Mouse (Mus musculus): Measurements from ENCODE around the gene Cd28. TPM values are rescaled to one million over a fixed set of nuclear protein-coding genes. Genes with fewer than 3 reads are reported as not detected.
A peak's percentile ranks its signal among the peaks of the same experiment; 100 is the strongest.

Cd28 gene
- polyA plus RNA-seq, 1 experiment from 2014 or later, result 0.38 TPM

DNA sequence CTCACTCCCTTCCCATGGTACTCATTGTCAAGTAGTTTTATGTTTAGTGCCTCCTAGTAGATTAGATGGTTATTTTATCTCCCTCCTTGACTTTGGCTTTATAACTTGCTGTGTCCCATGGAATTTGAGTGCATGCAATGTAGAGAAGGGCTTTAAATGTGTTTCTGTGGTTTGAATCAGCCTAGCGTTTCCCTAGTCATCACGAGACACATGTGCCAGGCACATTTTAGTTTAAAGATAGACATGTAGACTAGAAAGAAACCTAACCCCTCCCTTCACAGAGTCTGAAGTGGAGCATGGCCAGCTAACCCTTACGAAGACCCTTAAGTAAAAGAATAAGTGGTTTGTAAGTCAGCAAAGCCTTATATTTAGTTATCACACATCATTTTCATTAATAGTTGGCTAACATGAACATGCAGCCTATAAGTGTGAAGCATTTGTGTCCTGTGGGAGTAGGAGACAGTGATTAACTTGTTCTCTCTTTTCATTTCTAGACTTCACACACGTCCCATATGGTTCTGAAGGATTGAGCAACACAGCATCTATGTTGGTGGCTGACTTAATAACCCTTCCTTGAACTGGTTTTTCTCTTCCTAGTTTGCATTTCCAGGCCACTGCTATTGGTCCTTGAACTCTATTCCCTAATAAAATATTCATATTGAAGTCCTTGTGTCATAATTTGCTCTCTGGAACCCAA is 86.7 kb downstream of the Cd28 start:
- Histone ChIP-seq H3K9ac (ENCODE audit: low read length) (no peak overlapping the region), H3K36me3 (ENCODE audit: control insufficient read depth, insufficient read depth, low read length) (no peaks in the 10 kb centered on the region), H3K4me3 (ENCODE audit: low read length) (no peak overlapping the region), H3K4me2 (ENCODE audit: low read depth, low read length) (no peak overlapping the region), H3K9me3 (ENCODE audit: control insufficient read depth, low read length) (no peaks in the 10 kb centered on the region), H3K27ac (ENCODE audit: low read length) (peak overlapping the region; percentile 36; the same call in 1 of the 2 replicates), H3K4me1 (replicated peaks; ENCODE audit: control insufficient read depth, insufficient read depth, low read length) (no peaks in the 10 kb centered on the region; the same call in 1 of the 2 replicates), H3K27me3 (ENCODE audit: control insufficient read depth, insufficient read depth, low read depth, low read length) (no peaks in the 10 kb centered on the region)
- ATAC-seq (ENCODE audit: low read depth), result peak; percentile 87
- WGBS, result 51% methylated on average over 4 of the region's 4 CpGs

DNA sequence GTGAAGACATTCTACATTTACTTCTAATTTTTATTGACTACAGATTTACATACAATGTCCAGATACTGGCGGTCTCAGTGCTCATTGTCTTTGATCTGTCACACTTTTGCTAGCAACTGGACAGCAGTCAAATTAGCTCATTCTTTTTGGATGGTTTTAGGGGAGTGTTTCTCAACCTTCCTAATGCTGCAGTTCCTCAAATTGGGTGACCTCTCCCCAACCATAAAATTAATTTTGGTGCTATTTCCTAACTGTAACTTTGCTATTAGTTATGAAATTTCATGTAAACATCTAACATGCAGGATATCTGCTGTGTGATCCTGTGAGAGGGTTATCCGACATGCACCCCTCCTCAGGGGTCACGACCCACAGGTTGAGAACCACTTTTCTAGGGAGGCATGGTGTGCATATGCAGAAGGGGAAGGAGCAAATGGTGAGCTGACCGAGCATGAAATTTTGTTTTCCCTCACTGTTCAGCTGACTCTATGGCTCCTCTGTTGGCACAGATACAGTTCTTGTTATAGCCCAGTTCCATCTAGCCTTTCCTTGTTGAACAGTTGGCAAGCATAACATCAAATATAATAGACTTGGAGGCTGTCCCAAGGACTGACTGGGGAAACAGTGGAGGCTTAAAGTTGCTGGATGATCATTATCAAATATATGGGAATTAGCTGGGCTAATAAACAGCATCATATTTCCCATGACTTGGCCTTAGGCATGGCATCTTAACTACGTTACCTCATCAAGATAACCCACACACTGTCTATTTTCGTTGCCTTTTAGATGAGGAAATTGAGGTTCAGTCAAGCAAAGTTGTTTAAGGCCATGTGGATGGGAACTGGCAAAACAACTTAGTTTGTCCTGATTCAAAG is 87.5 kb downstream of the Cd28 start:
- Histone ChIP-seq H3K27ac (ENCODE audit: low read length) (peak overlapping the region; percentile 28; the same call in 1 of the 2 replicates), H3K36me3 (ENCODE audit: control insufficient read depth, insufficient read depth, low read length) (no peaks in the 10 kb centered on the region), H3K9ac (ENCODE audit: low read length) (no peak overlapping the region), H3K27me3 (ENCODE audit: control insufficient read depth, insufficient read depth, low read depth, low read length) (no peaks in the 10 kb centered on the region), H3K4me2 (ENCODE audit: low read depth, low read length) (no peak overlapping the region), H3K9me3 (ENCODE audit: control insufficient read depth, low read length) (no peaks in the 10 kb centered on the region), H3K4me3 (ENCODE audit: low read length) (no peak overlapping the region), H3K4me1 (replicated peaks; ENCODE audit: control insufficient read depth, insufficient read depth, low read length) (no peaks in the 10 kb centered on the region; the same call in none of the 2 replicates)
- 67% methylated on average over 6 of the region's 6 CpGs for WGBS
- peak; percentile 62 for ATAC-seq (ENCODE audit: low read depth)

DNA sequence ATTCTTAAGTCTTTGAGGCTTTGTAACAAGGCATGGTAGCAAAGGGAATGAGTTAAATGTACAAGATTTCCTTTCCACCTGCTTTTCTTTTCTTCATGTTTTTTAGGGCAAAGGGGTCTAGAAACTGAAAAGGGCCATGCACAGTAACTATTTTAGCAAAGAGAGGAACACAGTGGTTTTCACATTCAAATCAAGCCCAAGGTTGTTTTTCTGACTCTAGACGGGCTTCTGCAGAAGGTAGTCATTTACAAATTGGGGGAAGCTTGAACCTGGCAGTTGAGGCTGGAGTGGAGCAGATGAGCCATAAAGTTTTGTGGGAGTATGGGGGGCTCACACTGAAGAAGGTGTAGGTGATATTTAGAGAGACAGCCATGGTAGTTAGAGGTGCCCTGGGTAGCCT is 88.6 kb downstream of the Cd28 start:
- no peak overlapping the region for H3K9ac ChIP-seq (ENCODE audit: low read length)
- no peak overlapping the region for H3K4me2 ChIP-seq (ENCODE audit: low read depth, low read length)
- no peaks in the 10 kb centered on the region for H3K9me3 ChIP-seq (ENCODE audit: control insufficient read depth, low read length)
- H3K4me1 ChIP-seq (replicated peaks; ENCODE audit: control insufficient read depth, insufficient read depth, low read length), result peaks cover 5% of the 10 kb centered on the region
- H3K4me3 ChIP-seq (ENCODE audit: low read length), result no peak overlapping the region
- H3K27ac ChIP-seq (ENCODE audit: low read length), result no peak overlapping the region
- no peaks in the 10 kb centered on the region for H3K36me3 ChIP-seq (ENCODE audit: control insufficient read depth, insufficient read depth, low read length)
- no peak for ATAC-seq (ENCODE audit: low read depth)
- WGBS, result 75% methylated on average over 1 of the region's 1 CpGs
- H3K27me3 ChIP-seq (ENCODE audit: control insufficient read depth, insufficient read depth, low read depth, low read length), result no peaks in the 10 kb centered on the region

DNA sequence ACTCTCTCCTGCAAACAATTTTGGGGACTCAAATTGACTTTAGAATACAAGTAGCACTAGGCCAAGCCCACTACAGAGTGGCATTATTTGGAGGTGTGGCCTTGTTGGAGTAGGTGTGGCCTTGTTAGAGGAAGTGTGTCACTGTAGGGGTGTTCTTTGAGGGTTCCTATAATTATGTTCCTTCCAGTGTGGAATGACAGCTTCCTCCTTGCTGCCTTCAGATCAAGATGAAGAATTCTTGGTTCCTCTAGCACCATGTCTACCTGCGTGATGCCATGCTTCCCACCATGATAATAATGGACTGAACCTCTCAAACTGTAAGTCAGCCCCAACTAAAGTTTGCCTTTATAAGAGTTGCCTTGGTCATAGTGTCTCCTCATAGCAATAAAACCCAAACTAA is 91.1 kb downstream of the Cd28 start:
- no peak overlapping the region for H3K4me2 ChIP-seq (ENCODE audit: low read depth, low read length)
- H3K4me3 ChIP-seq (ENCODE audit: low read length), result no peak overlapping the region
- no peaks in the 10 kb centered on the region for H3K27me3 ChIP-seq (ENCODE audit: control insufficient read depth, insufficient read depth, low read depth, low read length)
- peaks cover 5% of the 10 kb centered on the region for H3K4me1 ChIP-seq (replicated peaks; ENCODE audit: control insufficient read depth, insufficient read depth, low read length)
- no peak overlapping the region for H3K27ac ChIP-seq (ENCODE audit: low read length)
- no peaks in the 10 kb centered on the region for H3K36me3 ChIP-seq (ENCODE audit: control insufficient read depth, insufficient read depth, low read length)
- no peak overlapping the region for H3K9ac ChIP-seq (ENCODE audit: low read length)
- no peaks in the 10 kb centered on the region for H3K9me3 ChIP-seq (ENCODE audit: control insufficient read depth, low read length)
- no peak for ATAC-seq (ENCODE audit: low read depth)
- 92% methylated on average over 1 of the region's 1 CpGs for WGBS

DNA sequence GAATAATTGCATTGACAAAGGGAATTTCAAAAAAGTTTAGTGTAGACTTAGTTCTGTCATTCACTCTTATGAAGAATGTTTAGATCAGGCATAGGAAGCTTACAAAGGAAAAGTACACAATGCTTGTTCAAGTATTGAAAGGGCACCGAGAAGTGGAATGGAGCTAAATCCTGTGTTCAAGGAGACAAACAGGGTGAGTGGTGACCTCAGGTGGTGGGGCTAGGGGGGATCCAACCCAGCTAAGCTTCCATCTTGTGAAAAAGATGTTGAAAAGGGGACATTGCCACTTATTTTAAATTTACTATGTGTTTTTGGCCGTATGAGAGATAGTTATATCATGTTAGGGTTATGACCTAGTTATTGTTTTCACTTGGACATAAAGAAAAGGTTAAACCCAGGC is 91.9 kb downstream of the Cd28 start:
- no peaks in the 10 kb centered on the region for H3K36me3 ChIP-seq (ENCODE audit: control insufficient read depth, insufficient read depth, low read length)
- no peak overlapping the region for H3K9ac ChIP-seq (ENCODE audit: low read length)
- WGBS, result 65% methylated on average over 2 of the region's 2 CpGs
- no peak overlapping the region for H3K4me3 ChIP-seq (ENCODE audit: low read length)
- peaks cover 5% of the 10 kb centered on the region for H3K4me1 ChIP-seq (replicated peaks; ENCODE audit: control insufficient read depth, insufficient read depth, low read length)
- H3K27ac ChIP-seq (ENCODE audit: low read length), result no peak overlapping the region
- no peak overlapping the region for H3K4me2 ChIP-seq (ENCODE audit: low read depth, low read length)
- no peaks in the 10 kb centered on the region for H3K9me3 ChIP-seq (ENCODE audit: control insufficient read depth, low read length)
- no peaks in the 10 kb centered on the region for H3K27me3 ChIP-seq (ENCODE audit: control insufficient read depth, insufficient read depth, low read depth, low read length)
- ATAC-seq (ENCODE audit: low read depth), result no peak

DNA sequence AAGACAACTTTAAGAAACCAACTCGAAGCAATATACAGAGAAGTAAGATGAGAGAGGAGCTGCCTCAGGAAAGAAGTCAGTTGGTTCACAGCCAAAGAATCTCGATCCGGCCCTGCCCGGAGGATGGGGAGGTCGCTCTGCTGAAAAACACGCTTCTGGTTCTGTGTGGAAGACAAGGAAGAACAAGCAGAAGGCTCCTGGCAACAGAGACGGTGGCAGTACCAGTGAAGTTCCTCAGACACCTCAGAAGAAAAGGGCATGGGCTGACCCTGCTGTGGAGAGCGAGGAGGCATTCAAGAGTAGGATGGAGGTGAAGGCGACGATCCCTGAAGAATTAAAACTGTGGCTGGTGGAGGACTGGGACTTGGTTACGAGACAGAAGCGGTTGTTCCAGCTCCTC is 92.6 kb downstream of the Cd28 start:
- Histone ChIP-seq H3K27ac (ENCODE audit: low read length) (no peak overlapping the region), H3K36me3 (ENCODE audit: control insufficient read depth, insufficient read depth, low read length) (no peaks in the 10 kb centered on the region), H3K4me1 (replicated peaks; ENCODE audit: control insufficient read depth, insufficient read depth, low read length) (peaks cover 5% of the 10 kb centered on the region; the same call in 1 of the 2 replicates), H3K4me2 (ENCODE audit: low read depth, low read length) (no peak overlapping the region), H3K9me3 (ENCODE audit: control insufficient read depth, low read length) (no peaks in the 10 kb centered on the region), H3K4me3 (ENCODE audit: low read length) (no peak overlapping the region), H3K9ac (ENCODE audit: low read length) (no peak overlapping the region), H3K27me3 (ENCODE audit: control insufficient read depth, insufficient read depth, low read depth, low read length) (no peaks in the 10 kb centered on the region)
- ATAC-seq (ENCODE audit: low read depth), result no peak
- 57% methylated on average over 12 of the region's 12 CpGs for WGBS

DNA sequence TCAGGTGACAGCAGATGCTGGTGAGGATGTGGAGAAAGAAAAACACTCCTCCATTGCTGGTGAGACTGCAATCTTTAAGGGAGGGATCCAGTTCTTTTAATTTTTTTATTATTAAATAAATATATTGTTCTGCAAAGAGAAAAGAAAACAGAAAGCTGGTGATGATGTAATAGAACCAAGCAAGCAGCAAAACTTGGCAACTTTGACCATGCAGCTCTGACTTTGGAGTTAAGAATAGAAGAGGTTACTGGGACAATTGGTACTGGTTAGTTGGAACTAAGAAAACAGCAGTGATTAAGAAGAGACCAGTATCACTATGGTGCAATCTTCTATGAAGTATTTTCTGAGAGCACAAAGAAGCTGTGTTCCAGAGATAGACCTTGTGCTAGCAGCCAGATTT is 94.2 kb downstream of the Cd28 start:
- Histone ChIP-seq H3K9ac (ENCODE audit: low read length) (no peak overlapping the region), H3K9me3 (ENCODE audit: control insufficient read depth, low read length) (no peaks in the 10 kb centered on the region), H3K27me3 (ENCODE audit: control insufficient read depth, insufficient read depth, low read depth, low read length) (no peaks in the 10 kb centered on the region), H3K4me3 (ENCODE audit: low read length) (no peak overlapping the region), H3K27ac (ENCODE audit: low read length) (no peak overlapping the region), H3K36me3 (ENCODE audit: control insufficient read depth, insufficient read depth, low read length) (no peaks in the 10 kb centered on the region), H3K4me1 (replicated peaks; ENCODE audit: control insufficient read depth, insufficient read depth, low read length) (peaks cover 5% of the 10 kb centered on the region; the same call in 1 of the 2 replicates), H3K4me2 (ENCODE audit: low read depth, low read length) (no peak overlapping the region)
- ATAC-seq (ENCODE audit: low read depth), result no peak

DNA sequence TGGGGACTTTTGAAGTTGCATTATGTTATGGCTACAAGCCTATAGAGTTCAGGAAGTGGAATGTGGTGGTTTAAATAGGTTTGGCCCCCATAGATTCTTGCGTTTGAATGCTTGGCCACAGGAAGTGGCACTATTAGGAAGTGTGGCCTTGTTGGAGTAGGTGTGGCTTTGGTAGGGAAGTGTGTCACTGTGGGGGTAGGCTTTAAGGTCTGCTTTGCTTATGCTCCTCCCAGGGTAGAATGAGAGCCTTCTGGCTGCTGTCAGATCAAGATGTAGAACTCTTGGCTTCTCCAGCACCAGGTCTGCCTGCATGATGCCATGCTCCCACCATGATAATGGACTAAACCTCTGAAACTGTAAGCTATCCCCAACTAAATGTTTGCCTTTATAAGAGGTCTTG is 95.4 kb downstream of the Cd28 start:
- no peaks in the 10 kb centered on the region for H3K9me3 ChIP-seq (ENCODE audit: control insufficient read depth, low read length)
- H3K4me1 ChIP-seq (replicated peaks; ENCODE audit: control insufficient read depth, insufficient read depth, low read length), result peaks cover 5% of the 10 kb centered on the region; the same call in 1 of the 2 replicates
- no peak overlapping the region for H3K27ac ChIP-seq (ENCODE audit: low read length)
- H3K36me3 ChIP-seq (ENCODE audit: control insufficient read depth, insufficient read depth, low read length), result no peaks in the 10 kb centered on the region
- H3K27me3 ChIP-seq (ENCODE audit: control insufficient read depth, insufficient read depth, low read depth, low read length), result no peaks in the 10 kb centered on the region
- 54% methylated on average over 1 of the region's 1 CpGs for WGBS
- ATAC-seq (ENCODE audit: low read depth), result no peak
- no peak overlapping the region for H3K4me2 ChIP-seq (ENCODE audit: low read depth, low read length)
- H3K9ac ChIP-seq (ENCODE audit: low read length), result no peak overlapping the region
- no peak overlapping the region for H3K4me3 ChIP-seq (ENCODE audit: low read length)

DNA sequence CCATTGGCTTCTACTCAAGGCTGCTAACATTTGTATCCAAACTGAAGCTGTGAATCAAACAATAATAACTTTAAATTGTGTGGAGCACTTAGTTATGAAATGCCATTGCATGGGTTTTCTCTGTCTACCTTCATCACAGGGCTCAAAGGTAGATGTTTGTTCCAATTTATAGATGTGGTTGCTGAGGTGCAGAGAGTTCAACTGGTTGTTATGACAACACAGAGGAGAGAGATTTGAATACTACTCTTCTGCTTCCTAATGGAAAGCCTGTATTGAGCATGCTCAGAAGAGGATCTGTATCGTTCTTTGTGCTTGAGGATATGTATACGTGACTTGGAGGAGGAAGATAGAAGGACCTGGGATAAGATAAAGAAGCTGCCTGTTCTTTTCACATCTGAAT is 96.8 kb downstream of the Cd28 start:
- H3K27me3 ChIP-seq (ENCODE audit: control insufficient read depth, insufficient read depth, low read depth, low read length), result no peaks in the 10 kb centered on the region
- no peak overlapping the region for H3K4me2 ChIP-seq (ENCODE audit: low read depth, low read length)
- peaks cover 5% of the 10 kb centered on the region; the same call in 1 of the 2 replicates for H3K4me1 ChIP-seq (replicated peaks; ENCODE audit: control insufficient read depth, insufficient read depth, low read length)
- H3K36me3 ChIP-seq (ENCODE audit: control insufficient read depth, insufficient read depth, low read length), result no peaks in the 10 kb centered on the region
- no peak overlapping the region for H3K9ac ChIP-seq (ENCODE audit: low read length)
- WGBS, result 69% methylated on average over 2 of the region's 2 CpGs
- H3K27ac ChIP-seq (ENCODE audit: low read length), result no peak overlapping the region
- no peaks in the 10 kb centered on the region for H3K9me3 ChIP-seq (ENCODE audit: control insufficient read depth, low read length)
- H3K4me3 ChIP-seq (ENCODE audit: low read length), result no peak overlapping the region
- no peak for ATAC-seq (ENCODE audit: low read depth)
